Mouse (Mus musculus): Measurements from ENCODE around the gene H3f3a. TPM values are rescaled to one million over a fixed set of nuclear protein-coding genes. Genes with fewer than 3 reads are reported as not detected.
"Not testable (repeated sequence)": the region's sequence is repeated elsewhere in the genome, so short reads cannot be mapped to it uniquely, and the experiment has no call there.

The H3f3a gene
- polyA plus RNA-seq, 1 experiment from 2014 or later = 2,358 TPM

- under 1% methylated on average over 9 of the region's 9 CpGs for WGBS
- TF ChIP-seq CTCF (IDR thresholded peaks at IDR 0.05; ENCODE audit: low read depth) = no peak
- peak; percentile 91 for DNase-seq
- Histone ChIP-seq H3K4me2 (peak overlapping the region; percentile 65), H3K4me1 (ENCODE audit: insufficient read depth) (peaks cover 28% of the 10 kb centered on the region), H3K27me3 (ENCODE audit: insufficient read depth, low read length) (no peaks in the 10 kb centered on the region), H3K4me3 (ENCODE audit: low read depth, low read length) (peak overlapping the region; percentile 31), H3K9ac (peak overlapping the region; percentile 35), H3K9me3 (ENCODE audit: low read depth, low read length) (no peaks in the 10 kb centered on the region), H3K36me3 (ENCODE audit: insufficient read depth) (no peaks in the 10 kb centered on the region), H3K27ac (ENCODE audit: low read depth) (peak overlapping the region; percentile 99)
- ATAC-seq (ENCODE audit: insufficient read depth) = peak; percentile 55
These were observed 34.4 kb upstream of the H3f3a start for GRCm38 (mm10) chr1:180848114-180848510.

GRCm38 (mm10) chr1:180841561-180842300 lies 28.0 kb upstream of the H3f3a start:
- no peaks in the 10 kb centered on the region for H3K27me3 ChIP-seq (ENCODE audit: insufficient read depth, low read length)
- H3K4me1 ChIP-seq (ENCODE audit: insufficient read depth) = no peaks in the 10 kb centered on the region
- H3K27ac ChIP-seq (ENCODE audit: low read depth) = no peak overlapping the region
- no peak overlapping the region for H3K9ac ChIP-seq
- TF ChIP-seq CTCF (IDR thresholded peaks at IDR 0.05; ENCODE audit: low read depth) = no peak
- no peak for ATAC-seq (ENCODE audit: insufficient read depth)
- H3K4me2 ChIP-seq = no peak overlapping the region
- H3K9me3 ChIP-seq (ENCODE audit: low read depth, low read length) = no peaks in the 10 kb centered on the region
- 76% methylated on average over 8 of the region's 8 CpGs for WGBS
- H3K4me3 ChIP-seq (ENCODE audit: low read depth, low read length) = no peak overlapping the region
- no peak for DNase-seq
- H3K36me3 ChIP-seq (ENCODE audit: insufficient read depth) = no peaks in the 10 kb centered on the region

GRCm38 (mm10) chr1:180839201-180839910 lies 25.6 kb upstream of the H3f3a start:
- 66% methylated on average over 8 of the region's 8 CpGs for WGBS
- DNase-seq (no peak), ATAC-seq (ENCODE audit: insufficient read depth) (no peak)

GRCm38 (mm10) chr1:180838014-180838413 lies 24.3 kb upstream of the H3f3a start:
- H3K36me3 ChIP-seq (ENCODE audit: insufficient read depth) = no peaks in the 10 kb centered on the region
- H3K4me2 ChIP-seq = no peak overlapping the region
- DNase-seq (no peak), ATAC-seq (ENCODE audit: insufficient read depth) (no peak)
- no peaks in the 10 kb centered on the region for H3K9me3 ChIP-seq (ENCODE audit: low read depth, low read length)
- 26% methylated on average over 6 of the region's 6 CpGs for WGBS
- H3K9ac ChIP-seq = no peak overlapping the region
- no peaks in the 10 kb centered on the region for H3K4me1 ChIP-seq (ENCODE audit: insufficient read depth)
- no peak for TF ChIP-seq CTCF (IDR thresholded peaks at IDR 0.05; ENCODE audit: low read depth)
- H3K27me3 ChIP-seq (ENCODE audit: insufficient read depth, low read length) = no peaks in the 10 kb centered on the region
- H3K27ac ChIP-seq (ENCODE audit: low read depth) = no peak overlapping the region
- no peak overlapping the region for H3K4me3 ChIP-seq (ENCODE audit: low read depth, low read length)

More at GRCm38 (mm10) chr1:180839201-180839910, 25.6 kb upstream of the H3f3a start:
- H3K4me2 ChIP-seq = no peak overlapping the region
- H3K36me3 ChIP-seq (ENCODE audit: insufficient read depth) = no peaks in the 10 kb centered on the region
- no peaks in the 10 kb centered on the region for H3K27me3 ChIP-seq (ENCODE audit: insufficient read depth, low read length)
- no peaks in the 10 kb centered on the region for H3K4me1 ChIP-seq (ENCODE audit: insufficient read depth)
- no peak for TF ChIP-seq CTCF (IDR thresholded peaks at IDR 0.05; ENCODE audit: low read depth)
- H3K4me3 ChIP-seq (ENCODE audit: low read depth, low read length) = no peak overlapping the region
- no peak overlapping the region for H3K9ac ChIP-seq
- no peaks in the 10 kb centered on the region for H3K9me3 ChIP-seq (ENCODE audit: low read depth, low read length)
- no peak overlapping the region for H3K27ac ChIP-seq (ENCODE audit: low read depth)

- no peaks in the 10 kb centered on the region for H3K9me3 ChIP-seq (ENCODE audit: low read depth, low read length)
- H3K27me3 ChIP-seq (ENCODE audit: insufficient read depth, low read length) = no peaks in the 10 kb centered on the region
- H3K9ac ChIP-seq = no peak overlapping the region
- no peaks in the 10 kb centered on the region for H3K36me3 ChIP-seq (ENCODE audit: insufficient read depth)
- DNase-seq = no peak
- no peak overlapping the region for H3K27ac ChIP-seq (ENCODE audit: low read depth)
- TF ChIP-seq CTCF (IDR thresholded peaks at IDR 0.05; ENCODE audit: low read depth) = no peak
- H3K4me2 ChIP-seq = no peak overlapping the region
- WGBS = 64% methylated on average over 5 of the region's 5 CpGs
- H3K4me3 ChIP-seq (ENCODE audit: low read depth, low read length) = no peak overlapping the region
- no peaks in the 10 kb centered on the region for H3K4me1 ChIP-seq (ENCODE audit: insufficient read depth)
- ATAC-seq (ENCODE audit: insufficient read depth) = no peak
These were observed 23.4 kb upstream of the H3f3a start for GRCm38 (mm10) chr1:180837186-180837585.

GRCm38 (mm10) chr1:180836467-180836866 lies 22.7 kb upstream of the H3f3a start:
- ATAC-seq (ENCODE audit: insufficient read depth) = not testable (repeated sequence)

GRCm38 (mm10) chr1:180835273-180836015 lies 21.7 kb upstream of the H3f3a start:
- H3K27ac ChIP-seq (ENCODE audit: low read depth) = no peak overlapping the region
- ATAC-seq (ENCODE audit: insufficient read depth) (no peak), DNase-seq (no peak)
- H3K4me1 ChIP-seq (ENCODE audit: insufficient read depth) = peaks cover 3% of the 10 kb centered on the region; the same call in 1 of the 2 replicates
- H3K36me3 ChIP-seq (ENCODE audit: insufficient read depth) = no peaks in the 10 kb centered on the region
- WGBS = 79% methylated on average over 10 of the region's 10 CpGs
- no peaks in the 10 kb centered on the region for H3K27me3 ChIP-seq (ENCODE audit: insufficient read depth, low read length)
- H3K4me3 ChIP-seq (ENCODE audit: low read depth, low read length) = no peak overlapping the region
- H3K9me3 ChIP-seq (ENCODE audit: low read depth, low read length) = no peaks in the 10 kb centered on the region
- no peak for TF ChIP-seq CTCF (IDR thresholded peaks at IDR 0.05; ENCODE audit: low read depth)
- H3K9ac ChIP-seq = no peak overlapping the region
- H3K4me2 ChIP-seq = no peak overlapping the region

More at GRCm38 (mm10) chr1:180836467-180836866, 22.7 kb upstream of the H3f3a start:
- DNase-seq; H3K27ac ChIP-seq (ENCODE audit: low read depth); H3K9ac ChIP-seq; H3K4me2 ChIP-seq; H3K4me3 ChIP-seq (ENCODE audit: low read depth, low read length); H3K36me3 ChIP-seq (ENCODE audit: insufficient read depth); H3K9me3 ChIP-seq (ENCODE audit: low read depth, low read length); H3K27me3 ChIP-seq (ENCODE audit: insufficient read depth, low read length); H3K4me1 ChIP-seq (ENCODE audit: insufficient read depth): not testable (repeated sequence)
- 86% methylated on average over 8 of the region's 8 CpGs for WGBS

Measured in lung, embryonic 14.5 days (tissue).